Mouse (Mus musculus) lung, embryonic 15.5 days (tissue): Measurements from ENCODE around the gene Capzb. TPM values are rescaled to one million over a fixed set of nuclear protein-coding genes. Genes with fewer than 3 reads are reported as not detected.

ENCODE experiments used
- ATAC-seq: fragments of 200-750 bp; cut with Nextera tagmentation; 2 replicates; pipeline ENCODE4 v1.8.0; 2017; ENCODE audit warnings: moderate number of reproducible peaks, borderline replicate concordance; ENCODE audit not compliant: low FRiP score, low TSS enrichment; ENCODE audit errors: extremely low read depth
- H3K27ac ChIP-seq: fragments of 300-500 bp; sonication (generic); 2 replicates; pipeline ENCODE4 v1.5.1; 2015; ENCODE audit warnings: moderate library complexity, mild to moderate bottlenecking, inconsistent platforms
- H3K27me3 ChIP-seq: fragments of 300-500 bp; sonication (generic); 2 replicates; pipeline ENCODE4 v1.6.1; 2015; ENCODE audit warnings: inconsistent platforms
- H3K36me3 ChIP-seq: fragments of 300-500 bp; sonication (generic); 2 replicates; pipeline ENCODE4 v1.6.1; 2015; ENCODE audit warnings: inconsistent platforms
- H3K4me1 ChIP-seq: fragments of 300-500 bp; sonication (generic); 2 replicates; pipeline ENCODE4 v1.6.1; 2015; ENCODE audit warnings: inconsistent platforms
- H3K4me2 ChIP-seq: fragments of 300-500 bp; sonication (generic); 2 replicates; pipeline ENCODE4 v1.6.1; 2015; ENCODE audit warnings: inconsistent platforms, mild to moderate bottlenecking, moderate library complexity
- H3K4me3 ChIP-seq: fragments of 300-500 bp; sonication (generic); 2 replicates; pipeline ENCODE4 v1.5.1; 2015; ENCODE audit warnings: mild to moderate bottlenecking, inconsistent platforms
- H3K9ac ChIP-seq: fragments of 300-500 bp; sonication (generic); 2 replicates; pipeline ENCODE4 v1.6.1; 2015; ENCODE audit warnings: inconsistent platforms
- H3K9me3 ChIP-seq: fragments of 300-500 bp; sonication (generic); 2 replicates; pipeline ENCODE4 v1.6.1; 2016; ENCODE audit warnings: inconsistent platforms
- WGBS: fragments of 180-500 bp; shearing (Covaris S2); methylation state at CpG from one replicate; pipeline ENCODE4 v1.1.7; 2015; 5-methylcytosine and 5-hydroxymethylcytosine counted together
- polyA plus RNA-seq: library from polyadenylated mRNA; unstranded; fragments of >200 nt; fragmentation: Nextera tagmentation; extraction: Ambion mirVana; gene quantifications from 2 replicates; pipeline ENCODE4 v1.2.1, GENCODE M21; 2015

Gene Capzb
- 454 and 467 TPM in 2 replicates for polyA plus RNA-seq

DNA sequence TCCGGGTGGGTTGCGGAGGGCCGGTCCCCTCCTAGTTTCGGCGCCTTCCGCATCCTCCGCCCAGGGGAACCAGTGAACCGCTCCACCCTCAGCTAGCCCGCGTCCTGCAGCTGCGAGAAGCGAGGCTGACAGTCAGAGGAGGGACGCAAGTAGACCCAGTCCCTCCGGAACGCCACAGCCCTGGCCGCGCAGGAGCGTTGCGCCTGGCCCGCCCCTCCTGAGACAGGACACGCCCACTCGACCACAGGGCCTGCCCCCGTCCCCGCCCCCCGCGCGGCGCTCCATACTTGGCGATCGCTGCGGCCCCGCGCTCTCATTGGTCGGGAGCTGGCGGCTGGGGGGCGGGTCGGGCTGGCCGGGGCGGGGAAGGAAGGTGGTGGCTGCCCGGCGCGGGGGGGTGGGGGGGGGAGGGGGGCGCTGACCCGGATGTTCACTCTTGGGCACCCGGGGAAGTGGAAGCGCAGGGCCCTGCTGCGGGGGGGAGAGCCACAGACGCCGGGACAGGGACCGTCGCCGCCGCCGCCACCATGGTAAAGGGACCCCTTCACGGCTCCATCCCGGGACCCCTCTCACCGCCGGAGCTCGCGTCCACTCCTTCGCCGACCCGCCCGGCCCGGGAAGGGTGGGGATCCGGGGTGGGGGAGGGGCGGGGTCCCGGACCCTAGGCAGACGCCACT, at the start of gene Capzb:
TSS of gene Capzb (plus strand) at position 401 of the 677 bp plus-strand sequence.
- peaks cover 55% of the 10 kb centered on the region for H3K4me1 ChIP-seq

DNA sequence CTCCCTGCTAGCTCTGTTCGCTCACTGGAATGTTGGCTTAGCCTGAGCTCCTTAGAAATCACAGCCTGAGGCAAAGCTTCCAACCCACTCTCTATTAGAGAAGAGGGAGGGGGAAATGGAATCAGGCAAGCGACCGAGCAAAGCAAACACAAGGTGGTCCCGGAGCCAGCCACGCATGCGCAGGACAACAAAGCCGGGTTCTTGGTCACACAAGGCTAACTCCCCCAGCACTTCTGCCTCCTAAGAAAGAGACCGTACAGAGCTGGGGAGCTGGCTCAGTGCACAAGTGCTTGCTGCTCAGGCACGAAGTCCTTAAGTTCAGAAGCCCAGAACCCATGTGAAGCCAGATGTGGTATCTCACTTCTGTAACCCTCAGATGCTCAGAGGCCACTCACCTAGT, 49.7 kb upstream of the Capzb start:
- Histone ChIP-seq H3K4me2 (peak overlapping the region; percentile 44), H3K9ac (no peak overlapping the region), H3K4me3 (peak overlapping the region; percentile 9; the same call in 1 of the 2 replicates), H3K36me3 (no peaks in the 10 kb centered on the region), H3K27me3 (no peaks in the 10 kb centered on the region), H3K4me1 (peaks cover 9% of the 10 kb centered on the region; the same call in 1 of the 2 replicates), H3K27ac (peak overlapping the region; percentile 29; the same call in 1 of the 2 replicates), H3K9me3 (no peaks in the 10 kb centered on the region)
- no peak for ATAC-seq
- 51% methylated on average over 9 of the region's 9 CpGs for WGBS

More for the DNA sequence above, at the start of gene Capzb:
- under 1% methylated on average over 56 of the region's 69 CpGs for WGBS
- Histone ChIP-seq H3K9me3 (no peaks in the 10 kb centered on the region), H3K27me3 (no peaks in the 10 kb centered on the region), H3K4me3 (peak within 1 kb of the TSS; percentile 89), H3K4me2 (peak within 1 kb of the TSS; percentile 77), H3K27ac (peak within 1 kb of the TSS; percentile 91), H3K36me3 (no peaks in the 10 kb centered on the region), H3K9ac (peak within 1 kb of the TSS; percentile 91)
- ATAC-seq: peak; percentile 96

DNA sequence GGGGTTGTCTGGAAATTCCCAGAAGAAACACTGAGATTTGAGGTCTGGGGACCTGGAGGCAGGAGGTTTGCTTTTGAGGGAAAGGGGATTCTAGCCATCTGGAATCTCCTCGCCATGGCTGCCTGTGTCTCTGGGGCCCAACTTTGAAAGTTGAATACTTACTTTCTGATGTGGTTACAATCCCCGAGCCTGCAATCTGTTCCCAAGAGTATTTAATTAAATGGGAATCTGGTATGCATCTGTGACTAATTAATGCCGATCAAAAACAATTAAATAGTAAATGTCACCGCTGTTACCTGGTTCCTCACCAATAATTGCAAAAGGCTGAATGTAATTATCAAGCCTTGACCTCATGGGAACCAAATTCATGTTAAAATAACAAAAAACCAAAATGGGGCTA, 48.1 kb upstream of the Capzb start:
- Histone ChIP-seq H3K27ac (no peak overlapping the region), H3K9me3 (no peaks in the 10 kb centered on the region), H3K4me3 (no peak overlapping the region), H3K9ac (no peak overlapping the region), H3K36me3 (no peaks in the 10 kb centered on the region), H3K4me1 (peaks cover 9% of the 10 kb centered on the region; the same call in 1 of the 2 replicates), H3K4me2 (no peak overlapping the region), H3K27me3 (no peaks in the 10 kb centered on the region)
- ATAC-seq: no peak
- 93% methylated on average over 4 of the region's 4 CpGs for WGBS

DNA sequence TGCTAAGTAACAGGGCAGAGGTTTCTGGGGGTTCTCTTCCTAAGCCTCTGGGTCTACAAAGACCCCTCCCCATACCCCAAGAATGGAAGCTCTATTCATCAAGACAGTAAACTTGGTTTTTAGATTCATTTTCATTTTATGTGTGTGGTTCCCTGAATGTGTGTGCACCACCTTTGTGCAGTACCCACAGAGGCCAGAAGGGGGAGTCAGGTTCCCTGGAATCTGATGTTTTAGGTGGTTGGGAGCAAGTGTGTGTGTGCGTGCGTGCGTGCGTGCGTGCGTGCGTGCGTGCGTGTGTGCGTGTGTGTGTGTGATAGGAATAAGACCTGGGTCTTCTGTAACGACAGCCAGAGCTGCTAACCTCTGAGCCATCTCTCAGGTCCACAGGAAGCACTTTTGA, 47.5 kb upstream of the Capzb start:
- H3K9ac ChIP-seq: no peak overlapping the region
- H3K36me3 ChIP-seq: no peaks in the 10 kb centered on the region
- H3K27ac ChIP-seq: no peak overlapping the region
- no peak for ATAC-seq
- no peaks in the 10 kb centered on the region for H3K9me3 ChIP-seq
- no peak overlapping the region for H3K4me2 ChIP-seq
- 90% methylated on average over 11 of the region's 11 CpGs for WGBS
- H3K4me1 ChIP-seq: peaks cover 9% of the 10 kb centered on the region; the same call in 1 of the 2 replicates
- no peaks in the 10 kb centered on the region for H3K27me3 ChIP-seq
- H3K4me3 ChIP-seq: no peak overlapping the region

DNA sequence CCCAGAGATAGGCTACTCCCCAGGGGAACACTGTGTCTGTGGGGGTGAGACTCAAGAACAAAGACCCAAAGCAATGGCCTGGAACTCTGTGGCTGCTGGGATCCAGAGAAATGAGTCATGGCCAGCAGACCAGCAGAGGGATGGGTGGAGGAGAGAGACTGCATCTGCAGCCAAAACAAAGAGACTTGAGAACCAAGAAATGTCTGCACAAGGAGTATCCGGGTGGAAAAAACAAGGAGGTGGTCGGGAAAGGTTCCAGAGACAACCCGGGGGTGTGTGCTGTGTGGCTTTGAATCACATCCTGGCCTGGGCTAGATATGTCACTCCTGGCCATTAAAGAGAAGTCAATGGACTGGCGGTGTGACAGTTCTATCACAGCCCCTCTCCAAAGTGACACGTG, 45.9 kb upstream of the Capzb start:
- Histone ChIP-seq H3K9me3 (no peaks in the 10 kb centered on the region), H3K4me2 (no peak overlapping the region), H3K27ac (no peak overlapping the region), H3K9ac (no peak overlapping the region), H3K4me3 (no peak overlapping the region), H3K27me3 (no peaks in the 10 kb centered on the region), H3K4me1 (peaks cover 9% of the 10 kb centered on the region; the same call in 1 of the 2 replicates), H3K36me3 (no peaks in the 10 kb centered on the region)
- no peak for ATAC-seq
- WGBS: 75% methylated on average over 5 of the region's 5 CpGs

DNA sequence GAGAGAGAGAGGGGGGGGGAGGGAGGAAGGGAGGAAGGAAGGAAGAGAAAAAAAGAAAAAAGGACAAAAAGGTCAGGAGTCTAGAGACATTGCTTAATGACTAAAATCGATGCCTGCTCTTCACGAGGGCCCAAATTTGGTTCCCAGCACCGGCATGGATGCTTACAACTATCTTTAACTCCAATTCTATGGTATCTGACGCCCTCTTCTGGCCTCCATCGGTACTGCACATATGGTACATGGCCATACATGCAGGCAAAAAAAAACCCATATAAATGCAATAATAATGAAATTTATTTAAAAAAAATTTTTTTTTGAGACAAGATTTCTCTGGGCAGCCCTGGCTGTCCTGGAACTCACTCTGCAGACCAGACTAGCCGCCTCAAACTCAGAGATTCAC, 41.3 kb upstream of the Capzb start:
- WGBS: 65% methylated on average over 6 of the region's 6 CpGs
- no peak for ATAC-seq
- no peaks in the 10 kb centered on the region for H3K9me3 ChIP-seq
- no peaks in the 10 kb centered on the region for H3K27me3 ChIP-seq
- H3K4me3 ChIP-seq: no peak overlapping the region
- no peak overlapping the region for H3K4me2 ChIP-seq
- H3K4me1 ChIP-seq: peaks cover 7% of the 10 kb centered on the region; the same call in 1 of the 2 replicates
- no peaks in the 10 kb centered on the region for H3K36me3 ChIP-seq
- H3K27ac ChIP-seq: no peak overlapping the region
- H3K9ac ChIP-seq: no peak overlapping the region

DNA sequence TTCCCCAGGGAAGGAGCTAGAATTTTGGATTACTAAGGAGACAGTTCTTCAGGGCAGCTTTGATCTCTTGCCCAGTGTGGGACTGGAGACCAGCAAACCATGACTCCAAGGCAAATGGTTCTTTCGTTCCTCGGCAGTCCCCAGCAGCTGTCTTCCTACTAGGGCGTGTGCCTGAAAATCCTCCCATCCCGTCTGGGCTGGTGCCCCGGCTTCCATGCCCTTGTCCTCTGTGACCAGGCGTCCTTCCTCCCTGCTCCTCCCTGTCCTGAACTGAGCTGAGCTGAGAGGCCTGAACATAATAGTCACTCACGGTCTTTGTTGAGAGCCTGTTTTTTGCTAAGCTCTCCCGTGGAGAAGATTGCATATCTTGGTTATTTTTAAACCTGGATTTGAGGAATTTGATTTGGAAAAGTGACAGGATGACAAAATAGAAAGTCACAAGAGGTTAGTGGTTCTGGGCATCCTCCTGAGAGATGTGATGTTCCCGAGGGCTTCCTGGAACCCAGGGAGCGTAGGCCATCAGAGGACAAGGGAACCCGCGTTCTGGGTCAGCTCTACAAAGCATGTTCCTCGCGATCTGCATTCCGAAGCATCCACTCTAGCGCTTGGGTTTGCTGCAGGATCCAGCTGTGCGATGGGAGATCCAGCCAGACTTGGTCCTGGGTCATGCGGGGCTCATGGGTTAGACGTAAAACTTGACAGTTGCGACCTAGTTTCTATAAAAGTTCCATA, 38.0 kb upstream of the Capzb start:
- H3K4me1 ChIP-seq: peaks cover 12% of the 10 kb centered on the region
- no peaks in the 10 kb centered on the region for H3K36me3 ChIP-seq
- no peak overlapping the region for H3K9ac ChIP-seq
- no peak overlapping the region for H3K4me3 ChIP-seq
- H3K27me3 ChIP-seq: no peaks in the 10 kb centered on the region
- ATAC-seq: no peak
- peak overlapping the region; percentile 11; the same call in 1 of the 2 replicates for H3K27ac ChIP-seq
- no peaks in the 10 kb centered on the region for H3K9me3 ChIP-seq
- no peak overlapping the region for H3K4me2 ChIP-seq
- WGBS: 66% methylated on average over 20 of the region's 20 CpGs

DNA sequence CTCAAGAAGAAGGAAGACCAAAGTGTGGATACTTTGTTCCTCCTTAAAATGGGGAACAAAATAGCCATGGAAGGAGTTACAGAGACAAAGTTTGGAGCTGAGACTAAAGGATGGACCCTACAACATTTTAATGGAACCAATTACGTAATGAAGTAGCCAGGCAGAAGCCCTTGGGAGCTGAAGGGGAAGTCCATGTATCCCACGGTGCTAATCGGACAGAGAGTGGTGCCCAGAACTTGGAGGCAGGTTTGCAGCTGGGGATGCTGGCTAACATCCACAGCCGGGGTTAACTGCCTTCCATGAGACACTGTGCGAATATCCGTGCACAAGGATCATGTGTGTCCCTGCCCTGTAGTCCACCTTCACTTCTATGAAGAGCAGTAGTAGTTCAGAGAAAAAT, 36.2 kb upstream of the Capzb start:
- Histone ChIP-seq H3K9ac (no peak overlapping the region), H3K36me3 (no peaks in the 10 kb centered on the region), H3K9me3 (no peaks in the 10 kb centered on the region), H3K4me2 (no peak overlapping the region), H3K4me1 (peaks cover 12% of the 10 kb centered on the region), H3K27me3 (no peaks in the 10 kb centered on the region), H3K4me3 (no peak overlapping the region), H3K27ac (no peak overlapping the region)
- ATAC-seq: no peak
- WGBS: 85% methylated on average over 6 of the region's 6 CpGs

DNA sequence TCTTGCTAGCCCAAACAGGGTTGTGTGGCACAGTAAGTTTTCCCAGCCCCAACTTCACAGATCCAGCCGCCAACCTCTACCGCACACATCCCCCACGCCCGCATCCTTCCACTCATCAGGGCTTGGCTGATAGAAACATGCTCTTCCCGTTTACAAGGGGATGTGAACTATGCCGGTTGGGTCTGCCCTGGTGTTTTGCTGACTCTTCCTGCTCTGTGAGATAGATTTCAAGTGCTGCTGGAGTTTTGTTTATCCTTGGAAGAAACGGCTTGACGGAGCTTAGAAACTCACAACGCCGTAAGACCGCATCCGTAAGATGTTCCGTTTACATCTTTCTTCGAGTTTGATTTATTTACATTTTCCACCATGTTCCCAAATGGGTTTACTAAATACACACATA, 34.3 kb upstream of the Capzb start:
- no peak; the same call in 1 of the 2 replicates for ATAC-seq
- WGBS: 35% methylated on average over 14 of the region's 14 CpGs
- no peak overlapping the region for H3K27ac ChIP-seq

DNA sequence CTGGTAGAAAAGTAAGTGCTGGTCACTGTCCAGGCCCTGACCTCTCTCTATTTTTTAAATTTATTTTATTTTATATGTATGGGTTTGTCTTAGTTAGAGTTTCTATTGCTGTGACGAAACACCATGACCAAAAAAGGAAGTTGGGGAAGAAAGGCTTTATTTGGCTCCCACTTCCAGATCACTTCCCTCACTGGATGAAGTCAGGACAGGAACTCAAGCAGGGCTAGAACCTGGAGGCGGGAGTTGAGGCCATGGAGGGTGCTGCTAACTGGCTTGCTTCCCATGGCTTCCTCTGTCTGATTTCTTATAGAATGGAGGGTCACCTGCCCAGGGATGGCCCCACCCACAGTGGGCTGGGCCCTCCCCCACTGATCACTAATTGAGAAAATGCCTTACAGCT, 31.6 kb upstream of the Capzb start:
- Histone ChIP-seq H3K9me3 (no peaks in the 10 kb centered on the region), H3K4me2 (no peak overlapping the region), H3K27ac (no peak overlapping the region), H3K27me3 (no peaks in the 10 kb centered on the region), H3K4me3 (no peak overlapping the region), H3K36me3 (no peaks in the 10 kb centered on the region), H3K4me1 (peaks cover 6% of the 10 kb centered on the region; the same call in 1 of the 2 replicates), H3K9ac (no peak overlapping the region)
- no peak for ATAC-seq
- WGBS: 61% methylated on average over 2 of the region's 2 CpGs

More for the DNA sequence above, 34.3 kb upstream of the Capzb start:
- peaks cover 12% of the 10 kb centered on the region for H3K4me1 ChIP-seq
- no peaks in the 10 kb centered on the region for H3K36me3 ChIP-seq
- no peak overlapping the region for H3K9ac ChIP-seq
- H3K4me3 ChIP-seq: no peak overlapping the region
- peak overlapping the region; percentile 31 for H3K4me2 ChIP-seq
- no peaks in the 10 kb centered on the region for H3K27me3 ChIP-seq
- H3K9me3 ChIP-seq: no peaks in the 10 kb centered on the region

DNA sequence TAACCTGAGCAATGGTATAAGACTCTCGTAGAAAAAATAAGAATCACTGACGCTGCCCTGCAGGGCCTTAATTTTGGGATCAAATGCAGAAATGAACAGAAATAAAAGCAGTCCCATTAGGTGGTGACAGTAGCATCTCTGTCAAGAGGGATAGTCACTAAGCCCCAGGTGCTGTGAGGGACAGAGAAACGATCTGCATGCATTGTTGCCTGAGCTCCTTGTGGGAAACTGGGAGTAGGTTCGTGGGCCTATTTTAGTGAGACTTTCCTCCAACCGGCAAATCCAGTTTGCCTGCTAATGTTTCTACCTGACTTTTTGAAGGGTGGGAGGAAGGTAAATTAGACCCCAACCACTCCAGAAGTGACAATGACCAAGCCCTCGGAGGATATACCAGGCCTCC, 28.6 kb upstream of the Capzb start:
- 83% methylated on average over 6 of the region's 6 CpGs for WGBS
- no peaks in the 10 kb centered on the region for H3K36me3 ChIP-seq
- no peak overlapping the region for H3K27ac ChIP-seq
- no peak for ATAC-seq
- H3K27me3 ChIP-seq: no peaks in the 10 kb centered on the region
- peaks cover 3% of the 10 kb centered on the region; the same call in 1 of the 2 replicates for H3K4me1 ChIP-seq
- no peak overlapping the region for H3K4me3 ChIP-seq
- H3K9ac ChIP-seq: no peak overlapping the region
- H3K9me3 ChIP-seq: no peaks in the 10 kb centered on the region
- no peak overlapping the region for H3K4me2 ChIP-seq

DNA sequence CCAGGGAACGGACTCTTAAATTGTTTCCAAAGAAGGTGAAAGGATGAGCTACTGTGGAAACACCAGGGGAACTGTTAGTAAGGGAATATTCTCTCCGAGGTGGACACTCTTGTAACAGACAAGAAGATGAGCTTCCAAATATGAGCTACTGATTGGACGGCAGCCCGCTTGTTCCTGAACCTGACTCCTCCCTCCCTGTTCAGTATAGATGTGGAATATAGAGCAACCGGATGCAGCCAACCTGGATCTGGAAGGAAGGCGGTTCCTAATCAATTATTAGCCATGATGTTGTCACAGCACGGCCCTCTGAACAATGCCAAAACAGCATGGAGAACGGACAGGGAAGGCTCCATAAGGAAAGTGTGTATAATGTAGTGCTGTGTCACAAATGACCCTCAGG, 27.4 kb upstream of the Capzb start:
- 75% methylated on average over 8 of the region's 8 CpGs for WGBS

More for the DNA sequence above, 27.4 kb upstream of the Capzb start:
- H3K27me3 ChIP-seq: no peaks in the 10 kb centered on the region
- ATAC-seq: no peak
- no peak overlapping the region for H3K4me2 ChIP-seq
- H3K9me3 ChIP-seq: no peaks in the 10 kb centered on the region
- H3K27ac ChIP-seq: no peak overlapping the region
- peaks cover 10% of the 10 kb centered on the region for H3K4me1 ChIP-seq
- H3K4me3 ChIP-seq: no peak overlapping the region
- H3K9ac ChIP-seq: no peak overlapping the region
- no peaks in the 10 kb centered on the region for H3K36me3 ChIP-seq
